Mouse (Mus musculus) kidney, postnatal 0 days (tissue): ENCODE results near the gene Fancf. TPM values are rescaled to one million over a fixed set of nuclear protein-coding genes. Genes with fewer than 3 reads are reported as not detected.

Experiments used
- ATAC-seq: fragments of 200-750 bp; cut with Nextera tagmentation; replicated peaks from 2 replicates; pipeline ENCODE4 v1.8.0; 2017; ENCODE audit warnings: low read depth, moderate number of reproducible peaks, moderate TSS enrichment, moderate library complexity; ENCODE audit not compliant: low FRiP score
- DNase-seq: peaks from one replicate; pipeline ENCODE4 v3.0.0-alpha.2; 2016; ENCODE audit warnings: low spot score
- H3K27ac ChIP-seq: fragments of 300-500 bp; sonication (generic); 2 replicates; pipeline ENCODE4 v1.5.1; 2014; ENCODE audit warnings: mild to moderate bottlenecking
- H3K27me3 ChIP-seq: fragments of 300-500 bp; sonication (generic); 2 replicates; pipeline ENCODE4 v1.6.1; 2014; ENCODE audit warnings: low read length, mixed read lengths; ENCODE audit not compliant: insufficient read depth
- H3K36me3 ChIP-seq: fragments of 300-500 bp; sonication (generic); 2 replicates; pipeline ENCODE4 v1.6.1; 2014; ENCODE audit warnings: low read length, mixed read lengths; ENCODE audit not compliant: insufficient read depth
- H3K4me1 ChIP-seq: fragments of 300-500 bp; sonication (generic); replicated peaks from 2 replicates; pipeline ENCODE4 v1.6.1; 2014; ENCODE audit warnings: antibody characterized with exemption, low read length, mixed read lengths; ENCODE audit not compliant: insufficient read depth
- H3K4me2 ChIP-seq: fragments of 300-500 bp; sonication (generic); 2 replicates; pipeline ENCODE4 v1.6.1; 2014; ENCODE audit warnings: mild to moderate bottlenecking, low read length, moderate library complexity, mixed read lengths
- H3K4me3 ChIP-seq: fragments of 300-500 bp; sonication (generic); replicated peaks from 2 replicates; pipeline ENCODE4 v1.5.1; 2014; ENCODE audit warnings: low read depth, low read length
- H3K9ac ChIP-seq: fragments of 300-500 bp; sonication (generic); 2 replicates; pipeline ENCODE4 v1.6.1; 2014; ENCODE audit warnings: low read depth, low read length
- H3K9me3 ChIP-seq: fragments of 300-500 bp; sonication (generic); replicated peaks from 2 replicates; pipeline ENCODE4 v1.6.1; 2016; ENCODE audit warnings: low read length, inconsistent platforms, mixed read lengths
- CTCF ChIP-seq: IDR thresholded peaks from 2 replicates; pipeline ENCODE4 v1.5.1; 2016; ENCODE audit warnings: antibody characterized with exemption, low read depth, mild to moderate bottlenecking, moderate library complexity
- WGBS: fragments of 180-500 bp; shearing (Covaris S2); extraction: QIAGEN DNeasy Blood & Tissue Kit; methylation state at CpG from one replicate; pipeline ENCODE4 v1.1.7; 2014; 5-methylcytosine and 5-hydroxymethylcytosine counted together
- polyA plus RNA-seq: library from polyadenylated mRNA; unstranded; fragments of >200 nt; fragmentation: Nextera tagmentation; extraction: Ambion mirVana; gene quantifications from 2 replicates; pipeline ENCODE4 v1.2.1, GENCODE M21; 2015

Fancf gene
- polyA plus RNA-seq, 1 experiment from 2014 or later = 12.5 TPM

DNA sequence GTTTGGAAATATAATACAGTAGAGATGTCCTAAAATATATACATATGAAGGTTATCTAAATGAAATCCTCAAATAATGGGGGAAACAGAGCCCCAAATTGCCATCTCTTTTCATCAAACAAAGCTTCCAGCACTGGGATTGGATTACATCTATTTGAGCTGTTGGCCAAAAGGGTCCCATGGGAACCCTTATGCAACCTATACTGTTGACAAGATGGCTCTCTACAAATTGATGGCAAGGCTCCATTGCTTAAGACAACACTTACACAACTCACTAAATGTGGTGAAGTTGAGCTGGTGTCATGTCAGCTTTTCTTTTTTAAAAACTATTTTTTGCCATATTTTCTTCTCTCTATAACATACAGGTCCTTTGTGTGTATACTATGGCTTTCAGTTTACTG, 14.2 kb upstream of the Fancf start:
- H3K4me1 ChIP-seq = 0 out of 2 replicates have a peak, but pooled peaks cover 2% of the 10 kb centered on the region
- H3K4me2 ChIP-seq = no peak overlapping the region
- TF ChIP-seq CTCF = no peak
- no peak overlapping the region for H3K27ac ChIP-seq
- DNase-seq (no peak), ATAC-seq (no peak)
- H3K9ac ChIP-seq = no peak overlapping the region
- no peaks in the 10 kb centered on the region for H3K9me3 ChIP-seq
- no peaks in the 10 kb centered on the region for H3K27me3 ChIP-seq
- no peak overlapping the region for H3K4me3 ChIP-seq
- no peaks in the 10 kb centered on the region for H3K36me3 ChIP-seq

GRCm38 (mm10) chr7:51872597-51872996, 10.5 kb upstream of the Fancf start:
- no peaks in the 10 kb centered on the region for H3K36me3 ChIP-seq
- H3K27me3 ChIP-seq = no peaks in the 10 kb centered on the region
- DNase-seq = no peak
- no peak overlapping the region for H3K27ac ChIP-seq
- no peak overlapping the region for H3K4me2 ChIP-seq
- no peaks in the 10 kb centered on the region for H3K9me3 ChIP-seq
- H3K9ac ChIP-seq = no peak overlapping the region
- no peak overlapping the region for H3K4me3 ChIP-seq
- no peaks in the 10 kb centered on the region for H3K4me1 ChIP-seq
- ATAC-seq = no peak
- TF ChIP-seq CTCF = no peak

DNA sequence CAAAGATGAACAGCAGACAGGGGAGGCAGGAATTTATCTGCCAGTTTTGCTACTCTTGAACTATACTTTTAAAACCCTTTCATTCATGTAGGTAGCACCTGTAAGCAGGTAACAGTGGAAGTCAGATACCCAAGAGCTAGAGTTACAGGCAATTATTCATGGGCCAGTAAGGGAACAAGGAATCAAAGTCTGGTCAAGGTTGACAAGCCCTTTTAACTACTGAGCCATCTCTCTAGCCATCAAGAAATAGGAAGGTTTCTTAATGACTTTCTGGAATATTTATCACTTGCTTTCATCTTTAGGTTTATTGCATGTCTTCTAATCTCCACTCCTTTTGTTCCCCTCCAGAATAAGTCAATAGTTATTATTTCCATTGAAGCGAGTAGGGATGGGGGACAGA, 10.0 kb upstream of the Fancf start:
- H3K4me3 ChIP-seq = no peak overlapping the region
- no peak overlapping the region for H3K4me2 ChIP-seq
- no peaks in the 10 kb centered on the region for H3K4me1 ChIP-seq
- H3K27ac ChIP-seq = no peak overlapping the region
- WGBS = 50% methylated on average over 1 of the region's 1 CpGs
- H3K36me3 ChIP-seq = no peaks in the 10 kb centered on the region
- no peak for ATAC-seq
- no peaks in the 10 kb centered on the region for H3K27me3 ChIP-seq
- H3K9ac ChIP-seq = no peak overlapping the region
- no peak for DNase-seq
- H3K9me3 ChIP-seq = no peaks in the 10 kb centered on the region
- no peak for TF ChIP-seq CTCF

DNA sequence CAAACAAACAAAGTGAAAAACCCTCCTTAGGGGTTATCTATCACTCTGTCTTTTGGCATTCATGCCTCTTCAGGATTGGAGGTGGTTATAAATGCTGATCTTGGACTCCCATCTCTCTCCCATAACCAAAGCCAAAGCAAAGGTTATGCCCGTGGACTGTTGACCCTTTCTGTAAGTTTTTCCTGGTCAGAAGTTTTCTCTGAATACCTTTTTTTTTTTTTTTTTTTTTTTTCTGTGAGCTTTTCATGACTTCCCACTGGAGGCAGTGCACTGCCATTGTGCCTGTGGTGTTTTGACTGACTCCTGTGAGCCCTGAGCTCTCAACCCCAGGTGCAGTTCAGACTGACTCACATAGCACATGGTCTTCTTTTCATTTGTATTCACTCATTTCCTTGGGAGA, 5.9 kb upstream of the Fancf start:
- 88% methylated on average over 1 of the region's 1 CpGs for WGBS

GRCm38 (mm10) chr7:51865336-51865735, 3.3 kb upstream of the Fancf start:
- WGBS = 26% methylated on average over 1 of the region's 1 CpGs
- Histone ChIP-seq H3K4me3 (no peak overlapping the region), H3K27ac (no peak overlapping the region), H3K4me2 (no peak overlapping the region), H3K27me3 (no peaks in the 10 kb centered on the region), H3K36me3 (no peaks in the 10 kb centered on the region), H3K4me1 (peaks cover 5% of the 10 kb centered on the region; the same call in 1 of the 2 replicates), H3K9me3 (no peaks in the 10 kb centered on the region), H3K9ac (no peak overlapping the region)
- DNase-seq (no peak), ATAC-seq (no peak)
- TF ChIP-seq CTCF = no peak

More for the DNA sequence above, 5.9 kb upstream of the Fancf start:
- Histone ChIP-seq H3K36me3 (no peaks in the 10 kb centered on the region), H3K4me2 (no peak overlapping the region), H3K4me1 (no peaks in the 10 kb centered on the region; the same call in 1 of the 2 replicates), H3K9me3 (no peaks in the 10 kb centered on the region), H3K27me3 (no peaks in the 10 kb centered on the region), H3K4me3 (no peak overlapping the region), H3K9ac (no peak overlapping the region), H3K27ac (no peak overlapping the region)
- DNase-seq = no peak
- ATAC-seq = no peak
- TF ChIP-seq CTCF = no peak

- Histone ChIP-seq H3K9ac (no peak overlapping the region), H3K27me3 (no peaks in the 10 kb centered on the region), H3K4me3 (peak overlapping the region; percentile 73; the same call in 1 of the 2 replicates), H3K4me2 (peak overlapping the region; percentile 60), H3K4me1 (peaks cover 5% of the 10 kb centered on the region; the same call in 1 of the 2 replicates), H3K36me3 (no peaks in the 10 kb centered on the region), H3K27ac (no peak overlapping the region), H3K9me3 (no peaks in the 10 kb centered on the region)
- WGBS = 65% methylated on average over 3 of the region's 3 CpGs
- no peak for ATAC-seq
- no peak for TF ChIP-seq CTCF
- no peak for DNase-seq
Observed at GRCm38 (mm10) chr7:51862842-51863241, 775 bp upstream of the Fancf start.
